Mouse (Mus musculus) layer of hippocampus, adult 18-20 months (tissue): ENCODE results near the gene Parp9. TPM values are rescaled to one million over a fixed set of nuclear protein-coding genes. Genes with fewer than 3 reads are reported as not detected.
"Not testable (repeated sequence)": the region's sequence is repeated elsewhere in the genome, so short reads cannot be mapped to it uniquely, and the experiment has no call there.

Experiments used
- DNase-seq, 2 experiments: peaks; one replicate each; pipeline ENCODE4 v3.0.0; 2022; ENCODE audit warnings: low spot score in 2 of 2
- long read RNA-seq: library from polyadenylated mRNA; stranded (forward); transcript quantifications from one replicate; pipeline ENCODE4 v2.0.0, GENCODE M21; 2021
- total RNA-seq, 2 experiments: library from RNA; stranded (reverse); gene quantifications; 2 replicates each; pipeline ENCODE4 v1.2.3; 2021

Gene Parp9
- 1 to 10 TPM; 2.8 to 3.2 TPM for total RNA-seq
- long read RNA-seq, partial matches to known transcripts = 0 of 4 reads
- long read RNA-seq, other reads (novel, unspliced or antisense) = 0 of 4 reads

DNA sequence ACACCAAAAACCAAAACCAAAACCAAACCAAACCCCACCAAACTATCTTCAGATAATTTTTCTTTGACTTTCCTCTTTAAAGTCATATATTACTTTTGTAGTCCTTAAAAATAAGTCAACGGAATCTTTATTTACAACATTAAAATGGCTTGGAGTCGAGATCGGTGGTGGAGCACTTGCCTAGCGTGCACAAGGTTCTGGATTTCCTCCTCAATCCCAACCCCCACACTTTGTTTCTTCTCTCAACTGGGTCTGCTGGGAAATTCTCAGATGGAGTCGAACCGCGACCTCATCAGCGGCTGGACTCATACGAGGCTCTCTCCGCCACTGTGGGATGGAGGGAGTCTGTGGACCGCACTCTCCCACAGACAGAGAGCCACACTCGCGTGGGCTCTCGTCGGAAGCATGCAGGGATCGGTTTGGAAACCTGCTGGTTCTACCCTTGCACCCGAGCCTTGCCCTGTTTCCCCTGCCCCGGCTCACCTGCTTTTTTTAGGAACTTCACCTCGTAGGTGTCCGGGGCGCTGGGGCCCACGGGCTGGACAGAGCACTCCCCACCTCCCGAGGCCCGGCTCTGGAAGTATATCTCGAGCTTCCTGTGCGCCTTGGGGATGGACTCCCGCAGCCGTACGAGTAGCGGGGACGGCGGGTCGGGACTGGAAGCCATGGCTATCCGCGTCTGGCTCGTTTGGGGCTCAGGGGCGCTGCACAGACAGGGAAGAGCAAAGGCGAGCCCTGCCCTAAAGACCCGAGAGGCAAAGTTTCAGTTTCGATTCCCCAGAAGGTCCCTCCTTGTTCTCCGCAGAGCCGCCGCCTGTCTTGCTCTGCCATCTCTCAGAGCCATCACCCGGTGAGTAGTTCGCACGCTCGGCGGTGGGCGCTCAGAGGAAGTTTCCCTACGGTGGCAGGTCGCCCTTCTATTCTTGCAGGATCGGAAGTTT lies at the start of gene Parp9, which contains the start of gene Dtx3l:
Gene Parp9 (plus strand): TSS at position 260 of the 941 bp plus-strand sequence.
Gene Dtx3l (minus strand): TSS at position 941 of the 941 bp plus-strand sequence.
- peak; percentile 17 to 37 for DNase-seq

DNA sequence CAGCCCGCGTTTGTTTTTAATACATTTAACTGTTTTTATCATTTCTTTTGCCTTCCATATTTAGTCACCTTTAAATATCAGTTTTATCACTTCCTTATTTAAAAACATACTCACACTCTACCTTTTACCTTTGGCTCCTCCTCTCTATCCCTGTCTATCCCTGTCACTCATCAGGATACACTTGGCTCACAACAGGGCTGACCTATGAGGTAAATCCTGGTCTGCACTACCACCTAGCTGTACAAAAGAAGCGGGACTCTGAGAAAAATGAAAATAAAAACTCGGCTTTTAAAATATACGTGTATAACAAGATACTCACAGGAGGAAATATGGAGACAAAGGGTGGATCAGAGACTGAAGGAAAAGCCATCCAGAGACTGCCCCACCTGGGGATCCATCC lies 49.4 kb upstream of the Parp9 start:
- DNase-seq = no peak

DNA sequence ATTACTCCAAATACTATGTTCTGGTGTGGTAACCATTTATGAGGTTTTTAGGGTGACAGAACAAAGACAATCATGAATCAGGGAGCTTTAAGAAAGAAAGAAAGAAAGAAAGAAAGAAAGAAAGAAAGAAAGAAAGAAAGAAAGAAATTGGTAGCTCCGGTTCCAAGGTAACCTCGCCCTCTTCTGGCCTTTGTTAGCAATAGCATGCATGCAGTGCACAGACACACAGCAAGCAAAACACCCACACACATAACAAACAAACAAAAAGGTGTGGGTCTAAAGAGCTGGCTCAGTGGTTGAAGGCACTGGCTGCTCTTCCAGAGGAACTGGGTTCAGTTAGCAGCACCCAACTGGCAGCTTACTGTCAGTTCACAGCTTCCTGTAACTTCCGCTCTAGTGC lies 47.6 kb upstream of the Parp9 start:
- no peak for DNase-seq

DNA sequence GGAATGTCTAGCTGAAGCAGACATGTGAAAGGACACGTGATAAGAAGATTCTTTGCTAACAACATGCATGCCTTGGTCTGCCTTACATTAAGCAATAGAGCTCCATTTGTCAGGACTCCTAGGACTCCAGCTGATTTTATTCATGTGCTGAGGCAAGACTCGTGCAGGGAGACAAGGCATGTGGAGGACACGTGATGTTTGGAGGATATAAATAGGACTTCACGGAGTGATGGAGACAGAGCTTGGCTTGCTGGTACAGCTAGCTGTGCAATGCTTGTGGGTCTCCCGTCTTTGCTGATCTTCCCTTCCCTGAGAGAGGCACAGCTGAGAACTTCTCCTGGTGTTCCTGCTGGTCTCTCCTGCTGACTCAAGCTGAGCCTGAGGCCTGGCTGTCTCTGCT lies 46.7 kb upstream of the Parp9 start:
- DNase-seq = not testable (repeated sequence)

DNA sequence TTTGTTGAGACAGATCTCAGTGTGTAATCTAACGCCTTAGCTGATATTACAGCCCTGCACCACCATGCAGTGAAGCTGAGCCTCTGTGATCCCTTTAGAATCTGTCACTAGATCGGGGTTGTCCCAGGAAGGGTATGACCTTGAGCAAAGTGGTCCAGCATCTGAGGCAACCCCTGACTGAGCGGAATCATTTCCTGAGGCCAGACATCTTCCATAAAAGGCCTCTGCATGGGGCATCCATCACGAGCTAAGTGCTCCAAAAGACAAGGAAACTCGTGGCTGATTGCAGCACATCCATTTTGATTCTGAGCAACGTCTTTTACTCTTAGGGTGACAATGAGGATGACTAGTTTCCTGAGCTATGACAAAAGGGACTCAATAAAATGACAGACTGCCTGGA lies 43.3 kb upstream of the Parp9 start:
- no peak for DNase-seq

DNA sequence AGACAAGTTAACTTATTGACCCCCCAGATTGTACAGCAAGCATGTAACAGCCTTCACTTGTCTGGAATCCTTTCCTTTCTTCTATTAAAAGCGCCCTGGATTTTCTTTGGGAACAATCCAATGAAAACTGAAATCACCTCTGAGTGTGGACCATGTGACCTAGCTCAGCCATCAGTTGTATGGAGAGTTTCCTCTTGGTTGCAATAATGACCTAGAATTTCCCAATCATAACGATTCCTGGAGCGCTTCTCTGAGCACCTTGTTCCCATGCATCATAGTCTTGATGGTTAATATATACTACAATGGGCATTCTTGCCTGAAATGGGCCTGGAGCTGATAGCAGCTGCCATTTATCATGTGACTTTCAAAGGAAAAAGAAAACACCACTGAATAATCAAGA lies 37.7 kb upstream of the Parp9 start:
- no peak for DNase-seq

DNA sequence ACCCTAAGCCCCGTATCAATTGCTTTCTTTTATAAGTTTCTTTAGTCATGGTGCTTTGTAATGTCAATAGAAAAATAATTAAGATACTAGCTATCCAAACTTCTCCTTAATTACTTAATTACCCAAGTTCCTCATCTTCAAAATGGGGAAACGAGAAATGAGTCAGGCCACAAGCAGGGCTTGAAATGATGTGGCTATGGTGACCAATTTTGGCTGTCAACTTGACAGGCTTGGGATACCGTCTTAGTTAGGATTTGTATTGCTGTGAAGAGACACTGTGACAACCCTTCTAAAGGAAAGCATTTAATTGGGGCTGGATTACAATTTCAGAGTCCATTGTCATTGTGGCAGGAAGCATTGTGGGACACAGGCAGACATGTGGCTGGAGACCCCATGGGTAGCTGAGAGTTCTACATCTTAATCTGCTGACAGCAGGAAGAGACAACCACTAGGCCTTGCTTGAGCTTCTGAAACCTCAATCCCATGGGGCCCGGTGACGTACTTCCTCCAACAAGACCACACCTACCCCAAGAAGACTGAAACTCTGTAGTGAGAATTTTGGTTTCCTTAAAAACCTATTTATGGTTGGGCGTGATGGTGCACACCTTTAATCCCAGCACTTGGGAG lies 35.1 kb upstream of the Parp9 start:
- no peak for DNase-seq

DNA sequence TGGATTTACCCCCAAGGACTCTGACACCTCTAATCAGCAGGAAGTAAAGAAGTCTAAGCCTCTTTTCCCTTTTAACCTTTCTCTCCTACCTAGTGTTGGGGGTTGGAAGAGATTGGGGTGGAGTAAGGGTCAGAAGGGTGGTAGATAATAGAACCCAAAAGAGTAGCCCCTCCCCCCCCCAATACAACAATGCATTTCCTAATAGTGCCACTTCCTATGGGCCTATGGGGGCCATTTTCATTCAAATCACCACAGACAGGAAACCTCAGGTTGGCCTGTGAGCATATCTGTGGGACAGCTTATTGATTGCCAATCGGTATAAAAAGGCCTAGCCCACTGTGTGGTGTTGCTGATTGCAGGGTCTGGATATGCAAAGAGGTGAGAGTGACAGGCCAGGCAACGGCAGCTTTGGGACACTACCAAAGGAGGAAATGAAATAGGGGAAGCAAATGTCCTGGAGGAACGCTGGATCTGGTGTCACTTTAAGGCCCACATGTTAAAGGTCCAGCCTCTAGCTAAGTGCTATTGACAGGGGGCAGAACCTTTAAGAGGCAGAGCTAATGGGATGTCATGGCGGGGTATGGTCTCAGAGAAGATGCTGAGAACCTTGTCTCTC lies 34.0 kb upstream of the Parp9 start:
- DNase-seq = no peak

DNA sequence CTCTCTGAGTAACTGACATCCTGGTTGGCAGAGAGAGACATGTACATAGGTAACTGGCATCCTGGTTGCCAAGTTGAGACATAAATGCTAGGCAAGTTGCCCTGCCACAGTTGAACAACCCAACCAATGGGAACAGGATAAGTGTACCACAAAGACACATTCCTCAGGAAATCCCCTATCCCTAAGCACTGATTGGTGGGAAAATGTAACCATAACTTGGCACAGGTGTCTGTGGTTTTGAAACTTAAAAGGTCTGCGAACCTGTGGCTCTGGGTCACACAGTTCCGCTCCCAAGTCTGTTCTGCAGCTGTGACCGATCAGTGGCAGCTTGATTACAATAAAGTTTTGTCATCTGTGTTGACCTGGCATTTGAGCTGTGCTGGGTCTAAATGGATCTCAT lies 32.9 kb upstream of the Parp9 start:
- no peak for DNase-seq

DNA sequence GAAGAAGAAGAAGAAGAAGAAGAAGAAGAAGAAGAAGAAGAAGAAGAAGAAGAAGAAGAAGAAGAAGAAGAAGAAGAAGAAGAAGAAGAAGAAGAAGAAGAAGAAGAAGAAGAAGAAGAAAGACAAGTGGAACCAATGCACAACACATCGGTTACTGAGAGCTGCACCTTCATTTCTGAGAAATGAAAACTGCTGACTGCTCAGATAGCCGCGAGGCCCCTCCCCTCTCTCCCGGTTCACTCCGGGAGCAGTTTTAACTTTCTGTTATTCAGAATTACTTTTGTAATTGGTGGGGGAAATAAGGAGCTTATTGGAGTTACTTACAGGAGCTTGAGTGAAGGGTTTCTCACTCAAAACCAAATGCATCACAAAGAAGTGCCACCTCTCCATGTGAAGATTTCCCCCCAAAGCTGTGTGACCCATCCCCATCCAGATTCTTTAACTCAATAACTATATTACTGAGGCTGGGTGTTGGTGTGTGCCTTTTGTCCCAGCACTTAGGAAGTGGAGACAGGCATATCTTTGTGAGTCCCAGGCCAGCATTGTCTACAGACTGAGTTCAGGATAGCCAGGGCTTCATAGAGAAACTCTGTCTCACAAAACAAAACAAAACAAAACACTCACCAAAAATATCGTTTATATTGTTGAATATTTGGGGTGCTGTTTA lies 32.3 kb upstream of the Parp9 start:
- DNase-seq = no peak

DNA sequence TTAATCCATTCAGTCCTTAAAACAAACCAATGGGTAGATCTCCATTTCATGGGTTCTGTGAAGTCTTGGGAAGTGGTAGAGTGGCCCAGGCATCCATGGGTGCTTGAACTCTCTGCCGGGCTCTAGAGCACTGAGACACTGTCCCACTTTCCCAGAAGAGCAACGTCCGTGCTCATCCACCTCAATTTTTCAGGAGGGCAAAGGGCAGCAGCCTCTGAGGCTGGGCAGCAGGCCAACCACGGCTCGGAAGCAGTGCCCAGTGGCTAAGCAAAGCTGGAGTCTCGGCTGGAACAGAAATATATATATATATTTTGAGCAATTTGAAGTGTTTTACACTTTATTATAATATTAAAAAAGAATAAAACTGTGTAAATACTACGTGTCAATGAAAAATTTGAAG lies 31.4 kb upstream of the Parp9 start:
- DNase-seq = no peak

DNA sequence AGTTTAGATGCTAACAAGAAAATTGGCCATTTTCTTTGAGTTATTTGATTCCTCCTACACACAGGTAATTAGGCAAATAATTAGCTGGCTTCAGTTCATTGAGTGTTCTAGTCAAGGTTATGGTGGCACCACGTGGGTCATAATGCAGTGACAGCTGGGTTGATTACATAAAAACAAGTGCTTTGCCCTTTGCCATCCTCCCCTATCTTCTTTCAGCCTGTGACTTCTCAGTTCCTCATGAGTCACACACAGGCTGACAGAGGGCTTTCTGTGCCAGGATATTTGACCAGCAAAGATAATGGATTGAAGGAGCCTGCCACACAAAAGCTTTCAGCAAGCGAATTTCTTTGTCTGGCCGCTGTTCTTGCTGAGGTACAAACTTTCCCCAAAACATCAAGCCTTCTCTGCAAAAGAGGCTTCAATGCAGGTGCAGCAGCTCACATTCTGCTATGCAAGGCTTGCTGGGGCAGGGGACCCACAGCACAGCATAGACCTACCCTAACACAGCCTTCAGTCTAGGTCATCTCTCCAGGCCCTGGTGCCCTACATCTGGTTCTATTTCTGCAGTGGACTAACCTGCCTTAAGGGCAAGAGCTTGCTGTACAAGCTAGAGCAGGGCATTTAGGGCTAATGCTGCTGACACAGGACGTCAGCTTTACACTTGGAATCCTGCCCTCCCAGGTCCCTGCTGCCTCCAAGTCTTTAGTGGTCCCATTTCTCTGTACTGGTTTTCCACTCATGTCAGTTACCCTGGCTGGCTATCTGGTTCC lies 30.7 kb upstream of the Parp9 start:
- no peak for DNase-seq

DNA sequence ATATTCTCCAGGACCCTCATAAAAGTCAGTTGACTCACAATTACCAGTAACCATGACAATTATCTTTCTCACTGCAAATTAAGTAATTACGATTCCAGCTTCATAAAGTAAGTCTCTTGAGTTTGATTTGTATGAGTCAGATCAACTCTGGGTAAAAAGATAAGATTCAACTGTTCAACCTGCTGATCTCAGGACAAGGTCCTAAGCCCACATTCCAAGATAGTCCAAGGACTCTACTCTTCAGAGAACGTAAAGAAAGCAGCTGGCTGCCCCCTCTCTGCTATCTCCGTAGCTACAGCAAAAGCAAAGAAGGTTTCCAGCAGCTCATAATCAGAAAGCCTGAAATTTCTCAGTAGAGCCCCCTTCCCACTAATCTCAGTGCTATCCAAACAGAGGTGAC lies 26.8 kb upstream of the Parp9 start:
- no peak for DNase-seq

DNA sequence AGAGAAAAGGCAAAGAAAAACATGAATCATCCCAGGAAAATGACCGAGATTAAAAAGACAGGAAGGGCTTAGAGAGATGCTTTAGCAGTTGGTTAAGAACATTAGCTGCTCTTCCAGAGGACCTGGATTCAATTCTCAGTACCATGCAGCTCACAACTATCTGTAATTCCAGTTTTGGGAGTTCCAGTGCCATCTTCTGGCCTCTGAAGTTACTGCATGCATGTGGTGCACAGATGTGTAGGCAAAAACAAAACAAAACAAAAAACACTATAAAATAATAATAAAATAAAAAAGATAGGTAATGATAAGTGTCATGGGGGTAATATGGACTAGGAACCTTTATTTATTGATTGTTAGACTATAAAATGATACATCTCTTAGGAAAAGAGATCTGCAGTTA lies 24.7 kb upstream of the Parp9 start:
- DNase-seq = no peak

DNA sequence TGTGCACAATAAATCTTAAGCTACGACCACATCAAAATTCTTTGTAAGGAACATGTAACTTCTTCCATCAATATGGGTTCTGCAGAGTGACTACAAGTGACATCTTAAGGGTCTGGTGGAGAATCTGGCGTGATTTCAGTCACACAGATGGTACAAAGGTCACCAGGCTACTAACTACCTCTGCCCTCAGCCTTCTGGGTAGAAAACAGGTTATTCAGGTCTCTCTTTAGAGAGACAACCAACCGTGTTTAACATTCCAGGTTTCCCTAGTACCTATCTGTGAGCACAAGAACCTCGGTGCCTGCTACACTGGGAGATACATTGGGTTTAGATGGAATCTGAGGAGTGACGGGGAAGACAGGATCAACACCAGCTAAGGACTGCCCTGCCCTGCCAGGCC lies 24.0 kb upstream of the Parp9 start:
- no peak for DNase-seq

DNA sequence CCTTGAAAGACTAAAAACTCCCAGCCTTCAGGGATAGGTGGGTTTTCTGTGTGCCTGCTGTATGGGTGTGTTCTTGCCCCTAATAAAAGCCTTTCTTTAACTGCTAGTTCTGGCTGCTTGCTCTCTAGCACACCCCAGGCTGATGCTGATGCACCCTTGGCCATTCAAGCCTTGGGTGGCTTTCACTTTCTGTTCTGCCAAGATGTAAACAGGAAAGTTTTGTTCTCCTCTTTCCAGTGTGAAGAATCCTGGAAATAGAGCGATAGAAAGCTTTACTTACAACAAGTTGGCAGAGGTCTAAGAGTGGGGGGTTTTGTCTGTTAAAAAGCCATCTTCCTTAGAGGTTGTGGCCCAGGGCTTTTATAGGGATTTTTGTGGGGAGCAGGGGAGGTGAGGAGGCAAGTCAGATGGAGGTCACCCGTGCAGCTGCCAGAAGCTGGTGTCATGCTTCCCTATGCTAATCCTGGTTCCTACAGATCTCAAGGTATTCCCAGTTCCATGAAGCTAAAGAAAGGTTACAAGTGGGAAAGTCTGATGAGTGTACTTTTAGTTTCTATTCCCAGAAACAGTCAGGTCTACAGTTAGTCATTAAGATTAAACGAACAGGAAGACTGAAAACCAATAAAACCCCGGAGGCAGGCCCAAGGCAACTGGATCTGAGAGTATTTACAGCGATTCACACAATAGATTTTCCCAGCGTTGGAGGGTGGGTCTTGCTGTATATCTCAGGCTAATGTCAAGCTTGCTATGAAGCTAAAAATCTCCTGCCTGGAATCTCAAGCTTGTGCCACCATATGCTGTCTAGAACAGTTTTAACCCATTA lies 19.3 kb upstream of the Parp9 start:
- DNase-seq = no peak

DNA sequence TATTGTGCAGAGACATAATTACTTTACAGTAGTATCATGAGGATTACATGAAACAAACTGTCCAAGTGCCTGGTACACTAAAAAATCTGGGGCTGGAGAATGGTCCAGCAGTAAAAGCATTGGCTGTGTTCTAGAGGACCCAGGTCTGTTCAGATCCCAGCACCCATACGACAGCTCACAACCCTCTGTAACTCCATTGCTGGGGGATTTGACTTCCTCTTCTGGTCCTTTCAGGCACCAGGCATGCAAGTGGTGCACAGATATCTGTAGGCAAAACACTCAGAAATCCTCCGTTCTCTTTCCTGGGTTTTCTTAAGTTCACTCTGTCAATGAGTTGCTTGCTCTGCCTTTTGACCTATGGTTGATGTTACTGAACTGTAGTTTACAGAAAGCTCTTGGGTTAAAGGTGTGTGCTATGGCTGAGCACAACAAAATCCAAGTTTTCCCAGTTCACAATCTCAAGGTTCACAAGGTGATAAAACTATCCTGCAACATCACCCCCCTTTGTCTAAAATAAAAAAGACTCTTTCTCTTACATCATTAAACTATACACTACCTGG lies 16.5 kb upstream of the Parp9 start:
- no peak for DNase-seq

DNA sequence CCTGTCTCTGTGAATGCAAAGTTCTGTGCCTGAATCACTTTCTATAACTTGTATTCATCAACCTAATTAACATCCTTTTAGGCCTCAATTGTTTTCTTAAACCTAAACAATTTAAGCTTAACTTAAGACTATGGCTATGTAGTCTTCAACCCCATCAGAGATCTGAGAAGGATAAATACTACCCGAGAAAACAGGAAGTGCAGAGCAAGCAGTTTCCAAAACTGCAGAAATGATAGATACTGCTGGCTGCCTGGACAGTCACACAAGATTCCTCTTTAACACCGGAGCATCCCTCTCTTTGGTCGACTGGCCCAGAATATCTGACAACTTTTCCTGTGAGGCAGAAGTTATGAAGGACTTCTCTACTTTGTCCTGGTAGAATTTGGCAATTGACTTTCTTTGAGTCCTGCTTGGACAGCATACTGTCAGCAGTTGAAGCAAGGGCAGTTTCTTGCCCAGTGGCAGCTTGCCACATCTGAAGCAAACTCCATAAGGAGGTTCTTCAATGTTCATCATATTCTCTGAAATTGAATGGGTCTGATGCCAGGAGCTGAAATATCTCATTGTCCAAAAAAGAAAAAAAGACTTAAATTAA lies 15.9 kb upstream of the Parp9 start:
- no peak for DNase-seq

DNA sequence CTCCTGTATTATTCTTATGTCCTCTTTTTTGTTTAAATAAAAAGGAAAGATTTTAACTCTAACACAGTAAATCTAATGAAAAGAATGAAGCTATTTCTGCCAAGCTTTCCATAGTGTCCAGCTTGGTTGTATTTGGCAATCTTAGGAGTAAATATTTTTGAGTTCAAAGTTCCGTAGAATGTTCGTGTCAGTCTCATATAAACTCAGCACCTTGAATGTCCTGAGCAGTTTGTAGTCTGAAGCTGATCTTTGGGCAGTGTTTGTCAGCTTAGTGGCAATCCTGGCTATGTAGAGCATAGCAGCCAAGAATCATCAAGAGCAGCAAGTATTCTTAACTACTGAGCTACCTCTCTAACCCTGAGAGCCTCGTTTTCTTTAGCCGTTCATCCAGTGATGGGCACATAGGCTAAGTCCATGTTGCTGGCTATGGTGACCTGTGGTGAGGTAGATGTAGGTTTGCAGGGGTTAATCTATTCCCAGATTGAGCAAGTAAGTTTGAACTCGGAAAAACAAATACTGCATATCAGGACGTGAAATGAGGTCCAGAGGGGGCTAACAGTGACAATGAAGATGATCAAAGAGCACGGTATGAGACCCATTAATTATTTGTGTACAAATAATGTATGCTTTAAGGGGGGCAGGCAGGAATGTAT lies 14.6 kb upstream of the Parp9 start:
- no peak for DNase-seq
